Mouse (Mus musculus): Measurements from ENCODE around the gene Dolk. TPM values are rescaled to one million over a fixed set of nuclear protein-coding genes. Genes with fewer than 3 reads are reported as not detected.
A peak's percentile ranks its signal among the peaks of the same experiment; 100 is the strongest.

Gene Dolk
- polyA plus RNA-seq, 1 experiment: 6.6 TPM

GRCm38 (mm10) chr2:30285416-30286181 is 535 bp downstream of the Dolk start:
- peaks cover 13% of the 10 kb centered on the region for H3K4me1 ChIP-seq (ENCODE audit: control insufficient read depth, insufficient read depth, low read length)
- TF ChIP-seq CTCF (IDR thresholded peaks at IDR 0.05; ENCODE audit: control insufficient read depth, insufficient read depth, insufficient replicate concordance, low read depth, low read length): no peak
- TF ChIP-seq POLR2A (IDR thresholded peaks at IDR 0.05; ENCODE audit: control insufficient read depth, low read depth, low read length): no peak
- no peaks in the 10 kb centered on the region for H3K36me3 ChIP-seq (ENCODE audit: control insufficient read depth, insufficient read depth, low read length)
- H3K27ac ChIP-seq (ENCODE audit: control insufficient read depth, insufficient read depth, low read depth, low read length): peak overlapping the region; percentile 70
- H3K27me3 ChIP-seq (ENCODE audit: control insufficient read depth, insufficient read depth, low read length): no peaks in the 10 kb centered on the region
- H3K4me3 ChIP-seq (ENCODE audit: control insufficient read depth, low read depth, low read length): peak overlapping the region; percentile 97

GRCm38 (mm10) chr2:30285004-30285403 is 1.1 kb downstream of the Dolk start:
- Histone ChIP-seq H3K36me3 (ENCODE audit: control insufficient read depth, insufficient read depth, low read length) (no peaks in the 10 kb centered on the region), H3K4me3 (ENCODE audit: control insufficient read depth, low read depth, low read length) (no peak overlapping the region), H3K27ac (ENCODE audit: control insufficient read depth, insufficient read depth, low read depth, low read length) (no peak overlapping the region), H3K27me3 (ENCODE audit: control insufficient read depth, insufficient read depth, low read length) (no peaks in the 10 kb centered on the region), H3K4me1 (ENCODE audit: control insufficient read depth, insufficient read depth, low read length) (peaks cover 13% of the 10 kb centered on the region)
- TF ChIP-seq CTCF (IDR thresholded peaks at IDR 0.05; ENCODE audit: control insufficient read depth, insufficient read depth, insufficient replicate concordance, low read depth, low read length) (no peak), POLR2A (IDR thresholded peaks at IDR 0.05; ENCODE audit: control insufficient read depth, low read depth, low read length) (no peak)

GRCm38 (mm10) chr2:30283193-30283592 is 2.9 kb downstream of the Dolk start:
- no peak for TF ChIP-seq POLR2A (IDR thresholded peaks at IDR 0.05; ENCODE audit: control insufficient read depth, low read depth, low read length)
- no peak for TF ChIP-seq CTCF (IDR thresholded peaks at IDR 0.05; ENCODE audit: control insufficient read depth, insufficient read depth, insufficient replicate concordance, low read depth, low read length)
- Histone ChIP-seq H3K27me3 (ENCODE audit: control insufficient read depth, insufficient read depth, low read length) (no peaks in the 10 kb centered on the region), H3K4me1 (ENCODE audit: control insufficient read depth, insufficient read depth, low read length) (peaks cover 13% of the 10 kb centered on the region), H3K27ac (ENCODE audit: control insufficient read depth, insufficient read depth, low read depth, low read length) (no peak overlapping the region), H3K4me3 (ENCODE audit: control insufficient read depth, low read depth, low read length) (no peak overlapping the region), H3K36me3 (ENCODE audit: control insufficient read depth, insufficient read depth, low read length) (no peaks in the 10 kb centered on the region)

- H3K4me1 ChIP-seq (ENCODE audit: control insufficient read depth, insufficient read depth, low read length): peaks cover 8% of the 10 kb centered on the region
- TF ChIP-seq POLR2A (IDR thresholded peaks at IDR 0.05; ENCODE audit: control insufficient read depth, low read depth, low read length) (no peak), CTCF (IDR thresholded peaks at IDR 0.05; ENCODE audit: control insufficient read depth, insufficient read depth, insufficient replicate concordance, low read depth, low read length) (no peak)
Measured at GRCm38 (mm10) chr2:30281651-30282050, 4.5 kb downstream of the Dolk start.

GRCm38 (mm10) chr2:30280743-30281142 is 5.4 kb downstream of the Dolk start, which contains the start of gene Gm28038:
Gene Gm28038, plus strand, starts transcription at chr2:30281043.
- Histone ChIP-seq H3K4me3 (ENCODE audit: control insufficient read depth, low read depth, low read length) (no peak within 1 kb of the TSS), H3K27me3 (ENCODE audit: control insufficient read depth, insufficient read depth, low read length) (no peaks in the 10 kb centered on the region), H3K27ac (ENCODE audit: control insufficient read depth, insufficient read depth, low read depth, low read length) (no peak within 1 kb of the TSS), H3K36me3 (ENCODE audit: control insufficient read depth, insufficient read depth, low read length) (no peaks in the 10 kb centered on the region), H3K4me1 (ENCODE audit: control insufficient read depth, insufficient read depth, low read length) (peaks cover 8% of the 10 kb centered on the region)
- TF ChIP-seq POLR2A (IDR thresholded peaks at IDR 0.05; ENCODE audit: control insufficient read depth, low read depth, low read length): no peak
- no peak for TF ChIP-seq CTCF (IDR thresholded peaks at IDR 0.05; ENCODE audit: control insufficient read depth, insufficient read depth, insufficient replicate concordance, low read depth, low read length)

More at GRCm38 (mm10) chr2:30281651-30282050, 4.5 kb downstream of the Dolk start:
- Histone ChIP-seq H3K27ac (ENCODE audit: control insufficient read depth, insufficient read depth, low read depth, low read length) (no peak overlapping the region), H3K4me3 (ENCODE audit: control insufficient read depth, low read depth, low read length) (no peak overlapping the region), H3K36me3 (ENCODE audit: control insufficient read depth, insufficient read depth, low read length) (no peaks in the 10 kb centered on the region), H3K27me3 (ENCODE audit: control insufficient read depth, insufficient read depth, low read length) (no peaks in the 10 kb centered on the region)

GRCm38 (mm10) chr2:30270134-30270533 is 16.0 kb downstream of the Dolk start:
- H3K27ac ChIP-seq (ENCODE audit: control insufficient read depth, insufficient read depth, low read depth, low read length): no peak overlapping the region
- TF ChIP-seq POLR2A (IDR thresholded peaks at IDR 0.05; ENCODE audit: control insufficient read depth, low read depth, low read length) (no peak), CTCF (IDR thresholded peaks at IDR 0.05; ENCODE audit: control insufficient read depth, insufficient read depth, insufficient replicate concordance, low read depth, low read length) (no peak)

GRCm38 (mm10) chr2:30269241-30269990 is 16.7 kb downstream of the Dolk start:
- Histone ChIP-seq H3K36me3 (ENCODE audit: control insufficient read depth, insufficient read depth, low read length) (no peaks in the 10 kb centered on the region), H3K27ac (ENCODE audit: control insufficient read depth, insufficient read depth, low read depth, low read length) (no peak overlapping the region), H3K4me1 (ENCODE audit: control insufficient read depth, insufficient read depth, low read length) (peaks cover 3% of the 10 kb centered on the region; the same call in 1 of the 2 replicates), H3K4me3 (ENCODE audit: control insufficient read depth, low read depth, low read length) (no peak overlapping the region), H3K27me3 (ENCODE audit: control insufficient read depth, insufficient read depth, low read length) (no peaks in the 10 kb centered on the region)
- TF ChIP-seq CTCF (IDR thresholded peaks at IDR 0.05; ENCODE audit: control insufficient read depth, insufficient read depth, insufficient replicate concordance, low read depth, low read length) (no peak), POLR2A (IDR thresholded peaks at IDR 0.05; ENCODE audit: control insufficient read depth, low read depth, low read length) (no peak)

More at GRCm38 (mm10) chr2:30270134-30270533, 16.0 kb downstream of the Dolk start:
- H3K4me1 ChIP-seq (ENCODE audit: control insufficient read depth, insufficient read depth, low read length): peaks cover 1% of the 10 kb centered on the region; the same call in 1 of the 2 replicates
- no peak overlapping the region for H3K4me3 ChIP-seq (ENCODE audit: control insufficient read depth, low read depth, low read length)
- H3K36me3 ChIP-seq (ENCODE audit: control insufficient read depth, insufficient read depth, low read length): no peaks in the 10 kb centered on the region
- H3K27me3 ChIP-seq (ENCODE audit: control insufficient read depth, insufficient read depth, low read length): no peaks in the 10 kb centered on the region

All from testis, adult 2 months (tissue).